ENCODE assay signal across 21 mouse cellular contexts in genomic region chr3:66131264-66131950, GRCm38 (mm10).
A peak's percentile ranks its signal among the peaks of the same experiment; 100 is the strongest.
DNase-seq lines count a peak whose midpoint lies in the region; ATAC-seq lines count a peak whose summit lies in the region.
"Had no signal": no experiment of that assay in that cellular context is flagged by ENCODE, and none has a peak within 500 bp of the region (broad histone marks: within the 10 kb centered on the region; RNA-seq: fewer than 3 reads in every experiment).

No protein-coding gene starts in this region.

- H3K9ac ChIP-seq in hindbrain, embryonic 16.5 days (ENCODE audit: low read depth, low read length): no peak overlapping the region
- no peak overlapping the region for H3K9ac ChIP-seq in lung, embryonic 15.5 days
- H3K9ac ChIP-seq in heart, embryonic 11.5 days (ENCODE audit: low read depth, low read length): no peak overlapping the region
- H3K9ac ChIP-seq: forebrain, postnatal 0 days; heart, embryonic 12.5 days; liver, embryonic 15.5 days had no signal

- no peaks in the 10 kb centered on the region for H3K27me3 ChIP-seq in hindbrain, embryonic 16.5 days (replicated peaks; ENCODE audit: control insufficient read depth, insufficient read depth, low read length)
- H3K27me3 ChIP-seq in hindbrain, embryonic 10.5 days (ENCODE audit: insufficient read depth, poor library complexity, severe bottlenecking): no peaks in the 10 kb centered on the region
- no peaks in the 10 kb centered on the region for H3K27me3 ChIP-seq in lung, embryonic 15.5 days
- H3K27me3 ChIP-seq in limb, embryonic 10.5 days (ENCODE audit: low read depth, poor library complexity, severe bottlenecking): no peaks in the 10 kb centered on the region
- H3K27me3 ChIP-seq in heart, embryonic 11.5 days (ENCODE audit: control insufficient read depth, insufficient read depth, low read length): no peaks in the 10 kb centered on the region
- H3K27me3 ChIP-seq: heart, embryonic 12.5 days; liver, embryonic 15.5 days had no signal

- peak; percentile 52; the same call in 1 of the 2 replicates for ATAC-seq in hindbrain, embryonic 16.5 days
- ATAC-seq in lung, embryonic 15.5 days (ENCODE audit: borderline replicate concordance, extremely low read depth, low FRiP score, low TSS enrichment): peak; percentile 75; the same call in 1 of the 2 replicates
- no peak for ATAC-seq in heart, embryonic 11.5 days (replicated peaks; ENCODE audit: insufficient number of reproducible peaks, low FRiP score, low TSS enrichment)
- ATAC-seq: forebrain, postnatal 0 days; inflammation-experienced regulatory T-cells, adult 6 months had no signal

- no peak overlapping the region for H3K4me2 ChIP-seq in hindbrain, embryonic 16.5 days (ENCODE audit: low read length)
- H3K4me2 ChIP-seq in lung, embryonic 15.5 days: no peak overlapping the region
- no peak overlapping the region for H3K4me2 ChIP-seq in heart, embryonic 11.5 days
- H3K4me2 ChIP-seq: heart, embryonic 12.5 days; liver, embryonic 15.5 days had no signal

- no peaks in the 10 kb centered on the region for H3K9me3 ChIP-seq in hindbrain, embryonic 16.5 days (ENCODE audit: control insufficient read depth, low read length)
- no peaks in the 10 kb centered on the region for H3K9me3 ChIP-seq in hindbrain, embryonic 10.5 days
- no peaks in the 10 kb centered on the region for H3K9me3 ChIP-seq in lung, embryonic 15.5 days
- no peaks in the 10 kb centered on the region for H3K9me3 ChIP-seq in limb, embryonic 10.5 days (replicated peaks)
- no peaks in the 10 kb centered on the region for H3K9me3 ChIP-seq in heart, embryonic 11.5 days (replicated peaks; ENCODE audit: control insufficient read depth, low read length)
- H3K9me3 ChIP-seq: forebrain, embryonic 10.5 days; heart, embryonic 12.5 days; liver, embryonic 15.5 days had no signal

- no peak for DNase-seq in hindbrain, embryonic 10.5 days (ENCODE audit: low spot score)
- no peak for DNase-seq in lung, postnatal 36 days
- peak; percentile 11 for DNase-seq in adipocyte (ENCODE audit: low spot score)
- peak; percentile 33 for DNase-seq in limb, embryonic 10.5 days (ENCODE audit: low spot score)
- DNase-seq in adrenal gland, postnatal 25 days: no peak
- DNase-seq: cerebellum, adult 2 months; cerebellum, postnatal 36 days; forebrain, postnatal 0 days; heart, postnatal 36 days; kidney, postnatal 14 days; lung, postnatal 4 days; thymus, postnatal 14 days had no signal

- H3K27ac ChIP-seq in hindbrain, embryonic 16.5 days (ENCODE audit: low read depth, low read length): no peak overlapping the region
- H3K27ac ChIP-seq in hindbrain, embryonic 10.5 days: no peak overlapping the region
- no peak overlapping the region for H3K27ac ChIP-seq in lung, embryonic 15.5 days
- H3K27ac ChIP-seq in limb, embryonic 10.5 days: no peak overlapping the region
- no peak overlapping the region for H3K27ac ChIP-seq in heart, embryonic 11.5 days (ENCODE audit: low read depth, low read length)
- H3K27ac ChIP-seq: forebrain, embryonic 10.5 days; layer of hippocampus, adult 2 months; left cerebral cortex, adult 2 months; liver, embryonic 15.5 days had no signal

- H3K4me3 ChIP-seq in hindbrain, embryonic 16.5 days (ENCODE audit: low read length): no peak overlapping the region
- no peak overlapping the region for H3K4me3 ChIP-seq in hindbrain, embryonic 10.5 days
- H3K4me3 ChIP-seq in lung, embryonic 15.5 days: no peak overlapping the region
- H3K4me3 ChIP-seq in limb, embryonic 10.5 days: no peak overlapping the region
- no peak overlapping the region for H3K4me3 ChIP-seq in heart, embryonic 11.5 days (ENCODE audit: low read depth, low read length)
- H3K4me3 ChIP-seq: forebrain, embryonic 10.5 days; heart, embryonic 12.5 days; layer of hippocampus, adult 2 months; left cerebral cortex, adult 2 months; liver, embryonic 15.5 days had no signal

- WGBS in hindbrain, embryonic 16.5 days: 48% methylated on average over 4 of the region's 4 CpGs
- 73% methylated on average over 4 of the region's 4 CpGs for WGBS in hindbrain, embryonic 10.5 days
- 31% methylated on average over 4 of the region's 4 CpGs for WGBS in lung, embryonic 15.5 days
- 60% methylated on average over 4 of the region's 4 CpGs for WGBS in limb, embryonic 10.5 days
- WGBS in heart, embryonic 11.5 days (ENCODE audit: insufficient replicate concordance): 63% methylated on average over 4 of the region's 4 CpGs

- no peaks in the 10 kb centered on the region for H3K4me1 ChIP-seq in hindbrain, embryonic 16.5 days (ENCODE audit: control insufficient read depth, insufficient read depth, low read depth, low read length)
- peaks cover 14% of the 10 kb centered on the region for H3K4me1 ChIP-seq in hindbrain, embryonic 10.5 days (replicated peaks)
- peaks cover 12% of the 10 kb centered on the region; the same call in 1 of the 2 replicates for H3K4me1 ChIP-seq in lung, embryonic 15.5 days
- peaks cover 14% of the 10 kb centered on the region for H3K4me1 ChIP-seq in limb, embryonic 10.5 days
- H3K4me1 ChIP-seq in heart, embryonic 11.5 days (ENCODE audit: control insufficient read depth, insufficient read depth, low read length): no peaks in the 10 kb centered on the region
- H3K4me1 ChIP-seq: heart, embryonic 12.5 days; liver, embryonic 15.5 days had no signal

- H3K36me3 ChIP-seq in hindbrain, embryonic 16.5 days (ENCODE audit: control insufficient read depth, insufficient read depth, low read length): no peaks in the 10 kb centered on the region
- no peaks in the 10 kb centered on the region for H3K36me3 ChIP-seq in hindbrain, embryonic 10.5 days
- H3K36me3 ChIP-seq in lung, embryonic 15.5 days: no peaks in the 10 kb centered on the region
- no peaks in the 10 kb centered on the region for H3K36me3 ChIP-seq in limb, embryonic 10.5 days
- no peaks in the 10 kb centered on the region for H3K36me3 ChIP-seq in heart, embryonic 11.5 days (ENCODE audit: control insufficient read depth, insufficient read depth, low read length)
- H3K36me3 ChIP-seq: forebrain, embryonic 10.5 days; heart, embryonic 12.5 days; liver, embryonic 15.5 days had no signal

Comparison
In these comparisons a context has a peak if more than half of its experiments do, and no peak if none do; other contexts are left out.
1. DNase-seq: peak in adipocyte (single experiment) and limb, embryonic 10.5 days (single experiment); none in hindbrain, embryonic 10.5 days (single experiment), lung, postnatal 36 days (single experiment) and adrenal gland, postnatal 25 days (single experiment).